Mouse (Mus musculus) erythroblast, adult 5-6 weeks (primary cell): ENCODE measurements at regions not wholly inside any gene's neighbourhood (a gene's known extent, or its start where the extent isn't known, plus 50 kb on each side); places are given as distances from the start of the nearest gene placed in this dataset.
"Not testable (repeated sequence)": the region's sequence is repeated elsewhere in the genome, so short reads cannot be mapped to it uniquely, and the experiment has no call there.

ENCODE experiments used
- ATAC-seq: replicated peaks from 2 replicates; pipeline ENCODE4 v1.8.0; 2016; ENCODE audit warnings: moderate number of reproducible peaks, mild to moderate bottlenecking, moderate TSS enrichment, inconsistent platforms; ENCODE audit not compliant: poor library complexity, low FRiP score, severe bottlenecking

DNA sequence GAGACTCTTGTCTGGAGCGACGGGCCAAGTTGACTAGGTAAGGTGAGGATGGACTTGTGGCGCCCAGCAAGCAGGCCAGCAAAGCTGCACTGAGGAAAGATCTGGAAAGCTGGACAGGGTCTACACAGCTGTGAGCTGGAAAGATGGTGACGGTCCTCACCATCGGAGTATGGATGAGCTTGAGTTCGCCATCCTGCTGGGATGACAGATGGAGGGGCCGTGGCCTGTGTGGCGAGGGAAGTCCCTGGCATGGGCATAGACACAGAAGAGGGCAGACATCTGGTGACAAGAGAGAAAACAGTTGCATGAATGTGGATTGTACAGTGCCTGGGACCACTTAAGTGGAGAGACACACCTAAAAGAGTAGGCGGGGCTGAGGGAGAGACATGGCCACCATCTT, 57.6 kb downstream of the Tmem270 start:
- no peak for ATAC-seq

DNA sequence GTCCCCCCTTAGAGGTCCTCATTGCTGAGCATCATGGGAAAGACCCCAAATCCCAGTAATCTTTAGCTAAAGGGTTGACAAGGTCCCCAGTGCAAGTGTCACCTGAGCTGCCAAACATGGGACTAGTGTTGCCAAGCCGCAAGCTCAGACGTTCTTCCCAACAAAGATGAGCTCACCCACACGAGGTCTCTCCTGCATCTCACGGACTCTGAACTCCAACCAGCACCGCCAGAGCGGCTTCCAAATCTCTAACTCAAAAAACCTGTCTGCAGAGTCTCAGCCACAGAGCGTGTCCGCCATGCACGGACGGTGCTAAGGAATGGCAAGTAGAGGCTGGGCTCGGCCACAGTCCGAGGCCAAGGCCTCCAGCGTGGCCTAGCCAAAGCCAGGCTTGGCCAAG, 58.0 kb downstream of the Tmem270 start:
- no peak for ATAC-seq

DNA sequence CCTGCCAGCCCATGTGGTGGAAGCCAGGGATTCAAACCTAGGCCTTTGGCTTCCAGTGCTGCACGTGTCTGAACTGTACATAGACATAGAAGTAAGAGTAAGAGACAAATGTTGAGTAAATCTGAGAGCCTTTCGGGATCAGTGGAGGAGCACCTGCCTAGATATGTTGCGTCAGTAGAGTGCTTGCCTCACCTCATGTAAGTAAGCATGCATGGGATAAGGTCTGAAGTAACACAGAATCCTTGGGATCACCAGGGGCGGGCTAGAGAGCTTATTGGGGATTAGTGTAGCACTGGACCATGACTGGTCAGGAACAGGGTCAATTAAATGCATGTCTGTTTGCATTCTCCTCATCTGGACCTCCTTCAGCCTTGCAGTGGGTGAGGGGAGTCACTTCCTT, 61.1 kb downstream of the Tmem270 start:
- no peak for ATAC-seq

DNA sequence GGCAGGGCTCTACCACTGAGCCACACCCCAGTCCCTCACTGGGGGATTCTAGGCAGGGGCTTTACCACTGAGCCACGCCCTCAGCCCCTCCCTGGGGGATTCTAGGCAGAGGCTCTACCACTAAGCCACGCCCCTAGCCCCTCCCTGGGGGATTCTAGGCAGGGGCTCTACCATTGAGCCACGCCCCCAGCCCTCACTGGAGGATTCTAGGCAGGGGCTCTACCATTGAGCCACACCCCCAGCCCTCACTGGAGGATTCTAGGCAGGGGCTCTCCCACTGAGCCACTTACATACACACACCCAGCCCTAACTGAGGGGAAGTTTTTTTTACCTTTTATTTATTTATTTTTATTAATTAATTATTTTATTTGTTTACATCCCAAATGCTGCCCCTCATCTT, 62.3 kb downstream of the Tmem270 start:
- not testable (repeated sequence) for ATAC-seq

DNA sequence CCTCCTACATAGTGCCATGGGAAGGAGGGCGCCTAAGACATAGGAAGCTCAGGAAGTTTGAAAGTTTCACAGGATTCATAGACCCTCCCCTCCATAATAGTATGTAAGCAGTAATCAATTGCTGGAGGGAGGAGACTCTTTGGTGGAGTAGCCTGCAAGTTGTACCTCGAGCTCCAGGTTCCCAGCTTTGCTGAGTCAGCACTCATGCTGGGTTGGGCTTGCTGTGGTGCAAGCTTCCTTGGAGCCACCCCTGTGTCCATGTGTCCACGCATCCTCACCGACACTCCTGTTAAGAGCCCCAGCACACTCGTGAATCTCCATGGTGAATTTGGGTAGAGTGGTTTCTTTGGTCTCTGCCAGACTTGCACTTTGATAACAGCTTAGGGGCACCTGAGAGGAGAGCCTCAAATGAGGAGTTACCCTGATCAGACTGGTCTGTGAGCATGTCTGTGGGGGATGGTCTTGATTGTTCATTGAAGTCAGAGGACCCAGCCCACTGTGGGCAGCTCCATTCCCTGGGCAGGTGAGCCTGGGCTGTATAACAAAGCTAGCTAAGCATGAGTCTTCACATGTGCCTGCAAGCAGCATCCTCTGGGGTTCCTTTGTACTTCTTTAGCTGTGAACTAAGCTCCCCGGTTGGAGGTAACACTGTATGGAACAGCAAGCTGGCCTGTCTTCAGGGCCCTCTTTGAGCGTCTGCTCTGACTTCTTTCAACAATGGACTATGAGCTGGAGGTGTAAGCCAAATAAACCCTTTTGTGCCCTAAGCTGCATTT, 65.1 kb downstream of the Tmem270 start:
- no peak for ATAC-seq

DNA sequence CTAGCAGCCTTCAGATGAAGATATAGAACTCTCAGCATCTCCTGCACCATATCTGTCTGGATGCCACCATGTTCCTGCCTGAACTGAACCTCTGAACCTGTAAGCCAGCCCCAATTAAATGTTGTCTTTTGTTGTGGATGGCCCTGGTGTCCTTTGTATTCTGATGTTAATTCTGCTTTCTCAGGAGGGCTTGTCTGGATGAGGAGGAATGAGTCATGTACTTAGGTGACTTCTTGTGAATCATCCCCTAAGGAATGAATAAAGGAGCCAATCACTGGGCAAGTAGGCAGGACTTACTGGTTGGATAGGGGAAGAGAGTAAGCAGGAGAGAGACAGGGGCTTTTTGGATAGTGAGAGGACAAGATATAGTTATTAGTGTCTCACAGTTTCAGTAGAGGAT, 70.0 kb downstream of the Tmem270 start:
- no peak for ATAC-seq

DNA sequence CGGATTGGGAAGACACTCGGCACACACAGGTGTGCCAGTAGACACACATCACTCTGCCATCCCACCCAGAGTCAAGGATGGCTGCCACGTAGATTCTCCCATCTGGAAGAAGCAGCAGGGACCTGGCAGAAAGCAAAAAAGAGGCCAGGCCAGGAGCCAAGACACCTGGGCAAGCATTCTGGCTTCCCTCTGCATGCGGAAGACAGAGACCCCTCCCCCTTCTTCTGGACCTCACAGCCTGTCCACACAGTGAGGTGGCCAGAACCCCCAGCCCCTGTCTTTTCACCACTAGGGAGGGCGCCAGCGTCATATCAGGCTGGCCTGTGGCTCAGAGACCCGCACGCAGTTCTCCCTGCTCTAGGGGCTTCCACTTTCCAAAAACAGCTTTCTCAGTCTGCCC, 73.6 kb downstream of the Tmem270 start:
- ATAC-seq, result no peak

DNA sequence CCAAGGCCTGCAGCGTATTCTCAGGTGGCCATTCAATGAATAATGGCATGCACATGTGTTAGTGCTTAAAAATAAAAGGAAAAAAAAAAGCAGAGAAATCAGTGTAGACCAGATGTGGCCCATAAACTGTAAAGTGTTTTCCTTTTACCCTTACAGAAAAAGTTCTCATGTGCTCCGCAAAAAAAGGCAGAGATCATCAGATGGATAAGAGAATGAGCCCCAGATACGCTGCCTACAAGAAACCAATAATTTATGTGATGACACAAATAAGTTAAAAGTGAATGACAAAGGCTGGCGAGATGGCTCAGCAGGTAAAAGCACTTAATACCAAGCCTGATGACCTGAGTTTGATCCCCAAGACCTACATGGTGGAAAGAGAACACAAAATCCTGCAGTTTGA, 70.5 kb upstream of the Eln start:
- ATAC-seq, result no peak

DNA sequence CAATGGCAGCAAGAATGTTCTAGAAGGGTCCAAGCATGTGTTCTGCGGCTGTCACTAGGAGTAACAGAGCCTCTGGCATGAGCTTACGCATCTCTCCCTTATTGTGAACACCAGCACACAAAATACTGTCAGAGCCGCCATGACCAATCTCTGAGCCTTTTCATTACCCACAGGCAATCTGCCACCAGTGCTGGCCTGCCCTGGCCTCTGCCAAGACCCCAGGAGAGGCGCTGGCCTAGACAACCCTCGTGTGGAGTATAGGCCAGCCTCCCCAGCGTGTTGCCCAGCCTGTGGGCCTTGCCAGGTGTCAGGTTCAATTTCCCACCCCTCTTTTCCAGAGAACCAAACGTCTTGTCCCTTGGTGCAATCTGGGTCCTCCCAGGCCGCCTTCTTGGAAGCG, 62.0 kb upstream of the Eln start:
- no peak for ATAC-seq

DNA sequence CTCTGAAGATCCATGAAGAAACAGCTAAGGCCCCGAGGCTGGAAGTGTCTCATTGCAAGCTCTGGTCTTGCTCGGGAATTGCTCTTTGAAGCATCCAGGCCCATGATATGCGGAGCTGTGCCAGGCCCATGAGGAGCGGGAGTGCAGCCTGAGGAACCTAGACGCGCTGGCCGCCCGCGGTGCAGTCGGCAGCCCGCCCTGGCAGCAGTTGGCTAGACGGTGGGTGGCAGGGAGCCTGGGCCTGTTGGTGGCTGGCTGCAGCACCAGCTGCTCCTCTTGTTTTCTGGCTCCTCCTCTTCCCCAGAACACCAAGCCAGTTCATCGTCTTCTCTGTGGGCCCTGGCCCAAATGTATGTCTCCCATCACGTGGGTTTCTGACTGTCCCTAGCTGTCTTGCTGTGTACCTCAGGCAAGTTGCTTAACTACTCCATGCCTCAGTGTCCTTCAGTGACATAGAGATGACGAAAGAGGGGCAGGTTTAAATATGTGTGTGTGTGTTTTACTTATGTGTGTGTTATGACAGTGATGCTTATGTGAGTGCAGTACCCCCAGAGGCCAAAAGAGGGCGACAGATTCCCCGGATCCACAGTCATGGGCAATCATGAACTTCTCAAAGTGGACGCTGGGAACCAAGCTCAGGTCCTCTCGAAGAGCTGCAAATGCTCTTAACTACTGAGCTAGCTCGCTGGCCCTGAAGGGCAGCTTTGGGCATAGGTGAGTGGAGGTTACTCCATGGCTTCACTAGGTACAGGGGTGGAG, 57.3 kb upstream of the Eln start:
- no peak for ATAC-seq

DNA sequence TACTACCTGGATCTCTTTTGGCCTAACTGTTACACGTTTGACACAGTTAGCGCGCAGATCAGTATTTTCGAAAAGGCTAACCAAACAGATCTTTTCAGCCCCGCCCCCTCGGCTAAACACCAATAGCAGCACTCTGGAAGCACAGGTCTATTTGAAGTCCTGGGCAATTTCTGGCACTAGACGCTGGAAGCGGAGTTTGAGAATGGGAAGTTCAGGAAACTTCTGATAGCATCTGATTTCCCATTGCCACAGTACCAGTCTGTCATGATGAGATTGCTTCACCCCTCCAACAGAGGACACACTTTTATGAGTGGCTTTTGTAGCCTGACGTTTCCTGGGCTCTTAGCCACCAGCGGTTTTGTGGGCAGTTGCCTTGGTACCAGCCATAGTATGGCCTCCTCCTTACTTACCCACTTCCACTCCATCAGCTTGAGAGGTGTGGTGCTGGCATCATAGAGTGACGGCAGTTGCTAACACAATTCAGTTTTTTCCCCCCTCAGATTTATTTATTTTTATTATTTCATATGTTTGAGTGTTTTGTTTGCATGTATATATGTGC, 55.1 kb upstream of the Eln start:
- no peak for ATAC-seq

DNA sequence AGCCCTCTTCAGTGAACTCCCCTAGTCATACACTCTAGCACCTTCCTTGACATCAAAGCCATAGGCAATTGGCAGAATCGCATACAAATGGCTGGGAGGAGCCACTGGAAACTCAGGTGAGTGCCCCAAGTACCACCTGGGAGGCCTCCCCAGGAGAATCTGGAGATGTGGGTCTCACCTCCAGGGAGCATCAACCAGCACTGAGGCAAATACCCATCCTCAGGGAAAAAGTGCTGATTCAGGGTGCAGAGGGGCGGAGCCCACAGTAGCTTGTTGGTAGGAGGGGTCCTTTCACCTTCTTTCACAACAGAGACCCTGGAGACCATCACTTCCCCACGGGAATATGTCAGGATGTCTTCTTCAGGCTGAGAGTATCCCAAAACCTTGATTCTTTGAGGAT, 53.4 kb upstream of the Eln start:
- no peak for ATAC-seq

DNA sequence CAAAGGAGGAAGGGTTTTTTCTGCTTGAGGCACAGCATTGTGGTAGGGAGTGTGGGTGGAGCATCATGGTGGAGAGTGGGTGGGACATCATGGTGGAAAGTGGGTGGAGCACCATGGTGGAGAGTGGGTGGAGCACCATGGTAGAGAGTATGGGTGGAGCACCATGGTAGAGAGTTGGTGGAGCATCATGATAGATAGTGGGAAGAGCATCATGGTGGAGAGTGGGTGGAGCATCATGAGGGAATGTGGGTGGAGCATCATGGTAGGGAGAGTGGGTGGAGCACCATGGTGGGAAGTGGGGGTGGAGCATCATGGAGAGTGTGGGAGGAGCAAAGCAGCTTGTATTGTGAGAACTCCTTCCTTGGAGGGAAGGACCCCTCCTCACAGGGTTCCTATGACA, 52.8 kb upstream of the Eln start:
- peak; percentile 56; the same call in 1 of the 2 replicates for ATAC-seq

DNA sequence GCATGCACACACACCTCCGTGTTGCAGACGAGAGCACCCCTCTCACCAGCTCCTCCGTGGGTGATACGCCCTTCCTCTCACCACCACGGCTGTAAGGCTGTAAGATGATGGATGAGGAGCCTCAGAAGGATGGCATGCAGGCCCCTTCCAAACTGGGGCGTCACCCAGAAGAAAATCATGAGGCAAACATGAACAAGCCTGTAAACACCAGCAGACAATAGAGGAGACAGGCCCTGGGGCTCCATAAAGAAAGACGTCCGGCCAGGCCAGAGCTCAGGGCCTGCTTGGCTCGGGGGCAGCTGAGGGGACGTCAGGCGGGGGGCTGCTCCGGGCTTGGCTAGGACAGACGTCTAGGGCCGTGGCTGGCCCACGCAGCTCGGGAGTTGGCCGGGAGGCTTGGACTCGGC, 50.6 kb upstream of the Eln start:
- no peak for ATAC-seq
